Mouse (Mus musculus): Measurements from ENCODE around the gene Rerg.
A peak's percentile ranks its signal among the peaks of the same experiment; 100 is the strongest.

Gene Rerg

DNA sequence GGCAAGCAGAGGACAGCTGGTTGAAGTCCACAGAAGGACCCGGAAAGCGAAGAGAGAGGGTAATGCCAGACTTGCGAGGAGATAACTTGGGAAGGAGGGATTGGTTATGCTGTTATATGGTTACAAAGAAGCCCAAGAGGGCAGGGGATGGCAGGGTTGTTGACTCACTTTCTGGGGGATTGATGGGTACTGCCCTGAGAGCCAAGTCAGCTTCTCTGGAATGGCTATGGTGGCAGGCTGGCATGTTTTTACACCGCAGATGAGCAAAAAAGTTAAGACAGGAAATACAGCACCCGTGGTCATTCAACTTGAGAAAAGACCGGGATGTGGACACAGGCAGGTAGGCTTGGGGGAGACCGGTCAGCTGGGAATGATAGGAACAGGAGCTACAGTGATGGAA lies 7.8 kb downstream of the Rerg start:
- DNase-seq (ENCODE audit: low read depth, low spot score): no peak

DNA sequence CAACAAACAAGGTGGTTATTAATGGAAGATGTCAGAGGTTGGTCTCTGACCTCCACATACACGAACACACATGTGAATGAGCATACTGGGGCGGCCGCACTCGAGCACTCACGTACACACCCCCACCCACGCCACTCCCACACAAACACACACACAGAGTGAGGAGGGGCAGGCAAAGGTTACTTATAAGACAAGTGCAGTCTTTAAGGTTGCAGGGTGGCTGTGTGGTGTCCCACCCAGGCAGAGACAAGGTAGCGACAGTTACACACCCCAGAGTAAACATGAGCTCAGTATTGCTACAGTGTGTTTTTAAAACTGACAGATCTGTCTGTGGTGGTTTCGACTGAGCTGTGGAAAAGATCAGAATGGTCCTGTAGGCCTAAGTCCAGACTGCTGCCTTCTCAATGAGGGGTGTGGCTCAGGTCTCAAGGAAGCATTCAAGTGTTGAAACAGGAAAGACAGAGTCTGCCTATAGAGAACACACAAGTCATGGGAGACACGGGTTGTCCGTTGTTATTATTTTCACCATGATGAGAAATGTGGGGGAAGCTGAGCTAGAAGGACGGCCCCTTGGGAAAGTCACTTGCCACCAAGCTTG lies 8.7 kb downstream of the Rerg start:
- no peak for DNase-seq (ENCODE audit: low read depth, low spot score)

DNA sequence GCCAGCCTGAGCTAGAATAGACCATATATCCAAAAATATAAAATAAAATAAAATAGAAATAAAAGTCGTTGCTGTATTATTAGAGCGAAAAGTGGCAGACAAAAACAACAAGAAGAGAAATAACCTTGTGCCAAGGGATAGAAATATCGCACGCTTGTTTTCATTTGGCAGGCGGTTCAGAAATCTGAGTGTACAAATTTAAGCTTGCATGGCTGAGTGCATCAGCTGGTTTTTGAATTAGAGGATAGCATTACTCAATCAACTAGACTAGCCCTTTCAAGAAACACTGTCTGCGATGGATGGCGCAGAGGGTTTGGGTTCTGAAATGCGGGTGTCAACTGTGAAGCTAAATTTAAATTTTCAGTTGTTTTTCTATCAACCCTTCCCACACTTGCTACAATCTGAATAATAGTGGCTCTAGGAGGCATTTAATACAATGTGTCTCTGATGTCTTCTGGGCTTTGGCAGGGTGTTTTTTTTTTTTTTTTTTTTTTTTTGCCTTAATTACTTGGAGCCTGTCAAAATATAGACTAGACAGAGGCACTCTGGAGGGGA lies 10.8 kb downstream of the Rerg start:
- no peak for DNase-seq (ENCODE audit: low read depth, low spot score)

DNA sequence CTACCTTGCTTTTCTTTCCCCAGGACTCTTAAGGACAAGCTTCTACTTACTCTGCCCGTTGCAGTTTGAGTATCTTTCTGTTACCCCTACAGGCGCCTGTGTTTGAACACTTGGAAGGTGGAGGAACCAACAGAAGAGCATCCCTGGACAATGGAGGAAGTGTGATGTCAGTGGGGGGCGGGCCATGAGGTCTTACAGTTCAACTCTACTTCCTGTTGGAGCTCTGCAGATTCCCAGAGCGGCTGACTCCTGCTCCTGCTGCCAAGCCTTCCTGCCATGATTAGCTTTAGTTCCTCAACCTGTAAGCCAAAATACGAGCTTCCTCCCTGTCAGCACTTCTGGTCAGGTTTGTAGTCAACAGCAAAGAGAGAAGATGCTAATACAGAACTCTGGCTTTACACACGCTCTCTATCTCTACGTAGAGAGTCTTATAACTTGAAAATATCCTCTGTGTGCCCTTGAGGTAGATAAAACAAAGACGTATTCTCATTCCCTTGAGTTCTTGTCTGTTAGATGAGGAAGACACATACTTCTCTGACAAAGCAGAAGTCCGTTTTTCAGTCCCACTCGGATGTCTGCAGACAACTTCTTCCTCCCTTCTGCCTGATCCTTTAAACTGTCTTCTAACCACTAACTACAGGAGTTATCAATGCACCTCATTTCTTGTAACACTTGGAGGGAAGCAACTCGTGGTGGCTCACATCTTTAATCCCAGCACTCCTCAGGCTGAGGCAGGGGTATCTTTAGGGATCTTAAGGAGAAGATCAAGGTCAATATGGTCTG lies 13.7 kb downstream of the Rerg start:
- peak; percentile 16 for DNase-seq (ENCODE audit: low read depth, low spot score)

DNA sequence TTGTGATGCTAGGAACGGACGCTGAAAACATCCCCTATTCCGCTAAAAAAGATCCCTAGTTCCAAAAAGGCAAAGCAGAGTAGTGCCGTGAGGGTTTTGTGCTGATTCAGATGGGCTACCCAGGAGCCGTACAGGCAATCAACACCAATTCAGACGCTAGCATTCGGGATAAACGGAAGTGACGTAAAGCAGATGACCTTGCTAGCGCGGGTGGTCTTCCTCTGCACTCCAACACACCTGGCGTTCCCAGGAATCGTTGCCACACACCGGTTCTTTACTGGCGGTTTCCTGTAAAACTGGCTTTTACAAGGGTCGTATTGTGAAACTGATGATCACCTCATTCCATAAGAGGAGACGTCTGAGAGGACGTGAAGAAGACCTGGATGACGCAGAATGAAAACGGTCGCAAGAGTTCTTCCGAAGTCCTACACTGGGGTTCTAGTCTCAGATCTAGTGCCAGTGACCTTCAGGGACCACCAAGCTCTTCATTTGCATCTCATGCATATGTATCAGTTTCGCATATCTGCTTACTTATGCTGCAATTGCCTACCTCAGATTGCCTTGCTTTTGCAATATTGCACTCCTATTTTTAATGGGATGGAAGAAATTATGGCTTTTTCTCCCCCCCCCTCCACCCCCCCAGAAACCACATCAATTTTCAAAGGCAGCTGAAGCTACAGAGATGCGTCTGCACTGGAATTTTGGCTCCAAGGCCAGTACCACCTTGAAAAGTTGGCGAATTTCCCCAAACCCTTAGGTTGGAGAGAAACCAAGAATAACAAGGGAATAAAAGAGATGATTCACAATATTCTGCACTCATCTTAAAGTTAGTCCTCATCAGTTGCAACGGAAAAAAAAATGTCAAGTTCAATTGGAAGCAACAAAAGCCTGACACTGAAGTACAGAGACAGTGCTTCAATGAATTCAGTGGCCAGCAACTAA lies 14.8 kb downstream of the Rerg start:
- no peak for DNase-seq (ENCODE audit: low read depth, low spot score)

DNA sequence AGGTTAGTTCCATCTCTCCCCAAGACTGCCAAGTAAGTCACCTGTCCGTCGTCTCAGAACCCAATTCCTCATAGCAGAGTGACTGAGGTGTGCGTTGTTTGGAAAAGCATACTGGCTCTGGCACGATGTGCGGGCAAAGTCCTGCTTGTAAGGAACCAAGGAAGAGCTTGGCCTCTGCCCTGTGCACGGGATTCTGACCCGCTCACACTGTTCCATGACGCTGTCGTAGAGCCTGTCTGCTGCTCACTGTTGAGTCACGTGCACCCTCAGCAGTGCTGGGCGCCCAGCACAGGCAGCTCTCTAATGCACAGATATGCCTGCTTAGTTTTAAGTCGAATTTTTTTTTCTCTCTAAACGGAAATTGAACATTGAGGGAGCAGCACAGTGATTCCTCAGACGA lies 17.3 kb downstream of the Rerg start:
- DNase-seq (ENCODE audit: low read depth, low spot score): no peak

DNA sequence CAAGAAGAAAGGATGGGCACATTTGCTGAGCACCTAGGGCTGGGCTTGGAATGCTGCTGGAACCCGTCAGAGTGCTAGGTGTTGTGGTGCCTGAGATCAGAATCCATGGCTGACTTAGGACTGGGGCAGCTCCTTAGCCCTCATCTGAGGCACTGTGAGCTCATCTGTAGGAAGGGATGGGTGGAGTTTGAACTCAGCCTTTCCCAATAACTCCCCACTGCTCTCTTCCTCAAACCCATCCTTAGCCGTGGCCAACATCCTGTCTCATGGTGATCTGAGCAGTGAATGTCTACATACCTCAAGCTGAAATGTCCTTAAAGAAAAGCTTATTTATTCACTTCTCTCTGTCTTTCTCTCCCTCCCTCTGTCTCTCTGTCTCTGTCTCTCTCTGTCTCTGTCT lies 19.3 kb downstream of the Rerg start:
- DNase-seq (ENCODE audit: low read depth, low spot score): no peak

DNA sequence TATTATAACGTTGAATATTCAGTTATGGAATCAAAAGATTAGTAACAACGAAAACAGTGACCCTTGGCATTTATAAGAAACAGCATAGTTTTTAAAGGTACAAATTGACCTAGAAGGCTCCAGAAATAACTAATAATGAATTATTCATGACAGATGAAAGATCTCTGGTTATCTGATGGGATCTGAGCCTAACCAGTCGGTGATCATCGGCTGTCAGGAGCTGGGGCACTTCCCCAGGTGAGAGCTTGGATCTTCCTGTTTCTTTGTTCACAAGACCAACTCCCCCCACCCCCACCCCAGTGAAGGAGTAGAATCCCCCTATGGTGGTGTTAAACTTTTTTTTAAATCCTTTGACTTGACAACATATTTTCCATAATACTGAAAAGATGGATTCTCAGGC lies 20.5 kb downstream of the Rerg start:
- no peak for DNase-seq (ENCODE audit: low read depth, low spot score)

DNA sequence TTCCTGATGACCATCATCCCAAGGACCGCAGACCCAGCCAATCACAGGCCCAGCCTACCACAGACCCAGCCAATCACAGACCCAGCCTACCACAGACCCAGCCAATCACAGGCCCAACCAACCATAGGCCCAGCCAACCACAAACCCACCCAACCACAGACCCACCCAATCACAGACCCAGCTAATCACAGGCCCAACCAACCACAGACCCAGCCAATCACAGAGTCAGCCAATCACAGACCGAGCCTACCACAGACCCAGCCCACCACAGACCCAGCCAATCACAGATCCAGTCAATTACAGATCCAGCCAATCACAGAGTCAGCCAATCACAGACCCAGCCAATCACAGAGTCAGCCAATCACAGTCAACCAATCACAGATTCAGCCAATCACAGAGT lies 23.4 kb downstream of the Rerg start:
- no peak for DNase-seq (ENCODE audit: low read depth, low spot score)

DNA sequence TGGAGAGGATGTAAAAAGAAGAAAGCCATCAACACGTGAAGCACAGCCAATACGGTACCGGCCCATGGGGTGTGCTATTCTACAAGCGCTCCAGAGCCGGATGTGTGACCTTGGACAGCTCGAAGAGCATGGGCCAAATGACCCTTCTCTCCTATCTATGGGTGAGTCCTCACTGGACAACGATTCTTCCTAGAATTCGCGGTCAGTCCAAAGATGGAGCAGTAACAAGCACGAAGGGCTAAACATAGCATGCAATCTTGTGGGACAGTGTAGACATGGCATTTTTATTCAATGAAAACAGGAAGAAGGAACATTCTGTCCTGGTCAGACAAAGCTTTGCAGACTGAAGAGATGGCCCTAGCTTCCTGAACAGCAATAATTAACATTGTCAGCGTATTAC lies 24.7 kb downstream of the Rerg start:
- DNase-seq (ENCODE audit: low read depth, low spot score): no peak

DNA sequence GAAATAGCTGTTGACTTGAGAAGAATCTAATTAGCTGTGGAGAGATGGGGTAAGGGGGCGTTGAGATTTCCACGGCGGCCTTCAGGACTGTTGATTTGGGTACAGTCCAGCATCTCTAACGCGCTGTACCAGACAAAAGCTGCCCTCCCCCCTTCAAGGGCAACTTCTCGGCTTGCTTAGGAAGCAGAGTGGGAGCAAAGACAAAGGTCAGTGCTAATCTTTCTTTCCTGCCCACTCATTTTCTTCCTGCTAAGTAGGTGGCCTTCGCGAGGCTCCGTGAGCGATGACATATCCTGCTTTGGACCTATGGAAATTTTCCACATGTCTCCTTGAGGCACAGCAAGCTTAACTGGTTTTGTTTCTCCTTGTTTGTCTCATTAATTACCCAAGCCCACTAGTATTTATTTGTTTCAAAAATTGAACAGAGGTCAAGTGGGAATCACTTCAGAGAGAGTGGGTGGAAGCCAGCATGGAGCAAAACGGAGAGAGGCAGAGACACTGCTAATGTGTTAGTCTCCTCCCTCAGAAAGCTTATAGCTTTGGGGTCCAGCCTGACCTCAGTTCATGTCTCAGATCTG lies 25.2 kb downstream of the Rerg start:
- DNase-seq (ENCODE audit: low read depth, low spot score): no peak

DNA sequence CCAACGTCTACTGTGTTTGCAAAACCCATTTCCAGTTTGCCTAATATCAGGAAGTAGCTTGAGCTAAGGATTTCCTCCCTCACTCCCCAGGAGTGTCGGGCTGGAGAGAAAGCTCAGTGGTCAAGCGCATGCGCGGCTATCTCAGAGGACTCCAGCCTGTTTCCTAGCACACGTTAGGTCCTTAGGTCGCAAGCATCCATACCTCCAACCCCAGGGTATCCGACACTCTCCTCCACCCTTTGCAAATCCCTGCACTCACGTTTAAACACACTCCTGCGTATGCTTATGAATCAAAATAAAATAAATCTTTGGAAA lies 25.8 kb downstream of the Rerg start:
- no peak for DNase-seq (ENCODE audit: low read depth, low spot score)

DNA sequence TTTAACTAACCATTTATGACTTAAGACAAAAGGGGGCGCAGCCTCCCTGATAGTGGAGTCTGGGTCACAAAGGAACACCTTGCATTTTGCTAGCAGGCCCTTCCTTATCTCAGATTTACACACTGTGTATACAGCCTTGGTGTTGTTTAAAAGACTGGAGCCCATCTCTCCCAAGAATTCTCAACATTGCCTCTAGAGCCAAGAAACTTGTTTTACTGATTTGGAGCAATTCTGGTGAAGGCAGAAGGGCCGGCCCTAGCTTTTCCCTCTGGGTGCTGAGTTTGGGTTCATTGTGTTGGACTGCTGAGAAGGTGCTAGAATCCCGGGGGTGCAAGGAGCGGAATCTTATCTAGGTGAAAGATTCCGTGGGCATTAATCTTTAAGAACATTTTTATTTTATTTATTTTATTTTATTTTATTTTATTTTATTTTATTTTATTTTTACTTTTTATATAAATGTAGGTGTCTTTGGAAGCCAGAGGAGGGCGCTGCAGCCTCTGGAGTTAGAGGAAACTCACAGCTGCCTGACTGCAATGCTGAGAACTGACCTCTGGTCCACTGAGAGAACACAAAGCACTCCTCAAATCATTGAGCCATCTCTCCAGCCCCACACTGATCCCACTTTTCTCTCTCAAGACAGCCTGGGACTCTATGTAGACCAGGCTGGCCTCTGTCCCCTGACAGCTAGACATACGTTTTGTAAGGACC lies 26.3 kb downstream of the Rerg start:
- DNase-seq (ENCODE audit: low read depth, low spot score): no peak

DNA sequence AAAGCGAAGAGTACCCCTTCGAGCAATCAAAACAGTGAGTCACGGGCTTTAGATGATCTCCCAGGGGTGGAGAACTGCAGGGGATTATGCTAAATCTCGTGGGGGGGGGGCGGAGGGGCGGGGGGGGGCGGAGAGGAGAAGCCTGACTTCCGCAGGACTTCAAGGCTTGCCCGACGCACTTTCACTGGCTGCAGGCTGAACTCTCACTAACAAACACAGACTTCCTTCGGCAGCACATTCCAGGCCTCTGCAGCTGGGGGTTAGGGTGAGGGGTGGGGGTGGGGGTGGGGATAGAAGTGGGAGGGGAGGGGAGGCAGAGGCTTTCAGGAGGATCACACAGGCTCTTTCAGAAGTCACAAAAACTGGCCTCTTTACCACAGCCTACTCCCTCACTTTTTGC lies 27.5 kb downstream of the Rerg start:
- no peak for DNase-seq (ENCODE audit: low read depth, low spot score)

DNA sequence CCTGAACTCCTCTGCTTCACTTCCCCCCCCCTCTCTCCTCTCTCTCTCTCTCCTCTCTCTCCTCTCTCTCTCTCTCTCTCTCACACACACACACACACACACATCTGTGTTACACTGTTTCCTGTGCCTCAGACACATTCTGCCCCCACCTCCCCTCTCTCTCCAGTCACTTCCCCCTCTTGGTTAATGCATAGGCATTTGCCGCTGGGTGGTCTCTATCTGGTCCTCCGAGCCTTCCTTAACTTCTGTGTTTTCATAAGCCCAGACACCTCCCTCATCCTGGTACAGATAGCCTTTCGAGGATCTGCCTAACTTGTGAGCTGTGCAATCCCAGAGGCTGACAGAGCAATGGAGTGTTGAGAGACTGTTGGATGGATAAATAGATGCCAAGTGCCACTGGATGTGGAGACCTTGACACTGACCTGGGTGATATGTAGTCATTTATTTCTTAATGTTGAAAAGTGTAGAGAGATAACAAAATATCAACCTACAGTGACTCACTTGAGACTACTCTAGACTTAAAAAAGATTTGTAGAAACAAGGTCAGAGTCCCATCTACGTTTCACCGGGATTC lies 29.0 kb downstream of the Rerg start:
- no peak for DNase-seq (ENCODE audit: low read depth, low spot score)

DNA sequence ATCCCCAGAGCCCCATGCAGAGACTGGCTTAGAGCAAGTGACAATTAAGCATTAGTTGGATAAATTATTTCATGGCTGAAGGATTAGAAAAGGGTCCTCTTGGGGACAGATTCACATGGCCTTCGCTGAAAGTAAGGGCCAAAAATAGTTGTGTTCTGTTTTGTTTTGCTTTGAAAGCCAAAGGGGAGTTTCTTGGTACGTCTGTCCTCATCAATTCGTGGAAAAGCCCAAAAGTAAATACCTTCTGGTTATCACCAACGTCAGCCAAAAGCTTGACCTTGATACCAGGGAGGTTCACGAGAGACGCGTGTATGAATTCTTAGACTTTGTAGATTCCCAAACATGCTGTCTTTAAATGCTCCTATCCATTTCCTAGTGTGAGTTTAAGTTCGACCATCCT lies 31.5 kb downstream of the Rerg start:
- no peak for DNase-seq (ENCODE audit: low read depth, low spot score)

DNA sequence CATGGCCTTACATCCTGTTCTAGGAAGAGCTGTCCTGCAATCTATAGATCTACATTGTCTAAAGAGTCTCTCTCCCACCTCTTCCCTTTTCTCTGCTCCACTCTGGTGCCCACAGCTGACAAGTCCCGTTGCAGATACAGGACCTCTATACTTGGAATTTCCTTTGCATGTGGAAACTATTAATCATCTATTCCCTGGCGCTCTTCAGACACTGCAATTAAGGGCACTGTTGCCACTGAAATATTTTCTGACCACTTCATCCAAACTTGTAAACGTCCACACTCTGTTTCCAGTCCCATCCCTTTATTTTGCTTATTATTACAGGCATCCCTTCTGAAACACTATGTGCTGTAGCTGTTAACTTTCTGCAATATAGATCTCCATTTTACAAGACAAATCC lies 31.9 kb downstream of the Rerg start:
- no peak for DNase-seq (ENCODE audit: low read depth, low spot score)

DNA sequence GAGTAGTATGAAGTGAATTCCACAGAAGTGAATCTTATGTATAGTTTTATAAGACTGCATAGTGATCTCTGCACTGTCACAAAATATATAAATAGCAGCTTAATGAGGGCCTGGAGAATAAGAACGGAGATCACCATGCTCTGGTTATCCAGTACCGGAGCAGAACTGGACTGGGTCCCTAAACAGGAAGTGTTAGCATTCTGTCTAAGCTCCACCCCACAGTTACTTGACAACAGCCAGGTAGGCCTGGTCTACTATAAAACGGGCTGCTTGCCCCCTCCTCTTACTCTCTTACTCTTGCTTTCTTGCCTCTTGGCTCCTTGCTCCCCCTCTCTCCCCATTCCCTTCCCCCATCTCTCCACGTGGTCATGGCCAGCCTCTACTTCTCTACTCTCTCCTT lies 33.9 kb downstream of the Rerg start:
- no peak for DNase-seq (ENCODE audit: low read depth, low spot score)

DNA sequence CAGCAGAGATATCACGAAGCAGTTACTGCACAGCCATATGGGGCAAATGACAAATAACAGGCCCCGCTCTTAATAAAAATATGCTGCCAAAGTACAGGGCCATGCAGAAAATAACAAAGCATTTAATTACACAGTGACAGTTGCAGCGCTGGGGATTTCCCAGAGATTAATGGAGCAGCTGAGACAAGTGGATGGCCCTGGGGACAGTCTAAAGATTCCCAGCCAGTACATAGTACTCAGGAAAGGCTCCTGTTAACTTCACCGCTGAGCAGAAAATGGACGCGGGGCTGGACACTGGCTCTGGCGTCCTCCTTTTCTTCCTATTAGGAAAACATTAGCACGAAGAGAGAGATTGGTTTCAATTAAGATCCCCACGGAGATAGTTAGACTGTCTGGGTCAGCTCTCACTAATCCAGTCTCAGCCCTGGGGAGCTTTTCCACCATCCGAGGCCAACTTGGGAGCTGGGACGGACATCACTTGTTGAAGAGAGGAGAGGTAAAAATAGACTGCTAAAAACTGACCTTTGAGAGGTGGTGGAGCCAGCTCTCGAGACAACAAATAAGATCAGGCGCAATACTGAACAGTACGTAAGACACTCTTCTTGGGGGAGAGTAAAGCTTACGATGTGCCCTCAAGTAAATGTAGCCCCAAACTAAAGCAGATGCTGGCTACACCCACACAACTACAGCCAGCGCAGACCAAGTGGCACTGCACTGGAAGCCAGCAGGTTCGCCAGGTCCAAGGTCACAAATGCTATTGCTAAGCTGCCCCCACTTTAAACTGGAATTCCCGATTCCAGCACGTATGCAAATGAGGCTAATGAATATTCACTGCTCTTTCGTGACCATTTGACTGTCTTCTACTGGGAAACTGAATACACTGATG lies 34.5 kb downstream of the Rerg start:
- no peak for DNase-seq (ENCODE audit: low read depth, low spot score)

DNA sequence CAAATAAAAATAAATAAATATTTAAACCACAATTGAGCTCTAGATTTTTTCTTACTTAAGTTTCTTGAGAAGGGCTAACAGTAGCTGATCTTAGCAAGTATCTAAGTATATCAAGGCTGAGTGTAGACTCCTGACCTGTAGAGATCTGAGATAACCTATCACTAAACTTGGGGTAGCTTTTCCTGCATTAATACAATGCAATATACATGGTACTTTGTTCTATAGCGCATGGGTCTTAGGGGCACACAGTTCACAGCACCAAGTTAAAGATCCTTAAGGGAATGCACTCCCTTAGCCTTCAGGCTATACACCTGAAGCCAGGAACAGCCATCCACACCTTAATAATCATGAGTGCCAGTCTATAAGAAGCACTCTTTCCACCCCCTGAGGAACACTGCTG lies 38.5 kb downstream of the Rerg start:
- DNase-seq (ENCODE audit: low read depth, low spot score): no peak

All from CD4-positive, CD25-positive, alpha-beta regulatory T cell, adult 2 months (primary cell).